ENCODE assay signal across 8 mouse cellular contexts in the genomic region with DNA sequence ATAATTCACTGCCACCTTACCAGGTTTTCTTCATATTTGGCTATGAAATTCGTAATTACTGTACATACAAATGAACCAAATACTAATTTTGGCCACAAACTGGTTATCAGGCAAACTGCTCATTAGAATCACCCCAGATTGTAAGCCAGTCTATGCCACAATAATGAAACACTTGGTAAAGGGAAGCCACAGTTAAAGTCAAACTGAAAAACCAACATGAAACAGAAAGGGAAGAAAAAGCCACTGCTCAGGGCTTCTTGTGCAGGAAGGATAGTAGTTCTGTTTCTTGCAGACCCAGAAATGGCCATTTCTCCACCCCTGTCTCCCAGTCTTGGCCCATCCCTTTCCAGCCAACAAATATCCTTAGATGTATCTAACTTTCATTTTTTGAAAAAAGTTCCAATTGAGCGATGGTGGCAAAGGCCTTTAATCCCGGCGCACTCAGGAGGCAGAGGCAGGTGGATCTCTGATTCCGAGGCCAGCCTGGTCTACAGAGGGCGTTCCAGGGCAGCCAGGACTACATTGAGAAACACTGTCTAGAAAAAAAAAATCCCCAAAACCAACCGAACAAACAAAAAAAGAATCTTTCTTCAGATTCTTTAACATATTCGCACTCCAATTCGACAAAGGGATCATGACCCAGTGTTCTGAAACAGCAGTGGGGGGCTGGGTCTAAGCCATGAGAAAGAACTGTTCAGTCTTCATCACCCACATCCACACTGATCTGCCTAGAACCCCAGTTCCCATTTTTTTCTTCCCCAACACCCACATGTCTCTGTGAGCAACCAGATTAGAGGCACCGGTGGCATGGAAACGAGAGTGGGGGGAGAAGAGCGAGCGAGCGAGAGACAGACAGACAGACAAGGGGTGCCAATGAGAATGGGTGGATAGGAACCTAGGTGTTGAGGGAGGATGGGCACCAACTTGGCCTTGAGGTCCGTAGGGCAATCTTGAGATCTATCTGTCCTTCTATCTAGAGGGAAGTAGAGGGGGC. TPM values are rescaled to one million over a fixed set of nuclear protein-coding genes. Genes with fewer than 3 reads are reported as not detected.
DNase-seq lines count a peak whose midpoint lies in the region; ATAC-seq and TF ChIP-seq lines count a peak whose summit lies in the region.

A gene (plus strand): TSS at position 697 of the 994 bp plus-strand sequence.

- H3K4me2 ChIP-seq in kidney, embryonic 14.5 days (replicated peaks; ENCODE audit: low read depth, low read length), result peak within 1 kb of the TSS; percentile 91
- H3K4me2 ChIP-seq in forebrain, embryonic 14.5 days (ENCODE audit: low read length), result peak within 1 kb of the TSS; percentile 50
- peak within 1 kb of the TSS; percentile 78 for H3K4me2 ChIP-seq in limb, embryonic 14.5 days (replicated peaks; ENCODE audit: low read depth, low read length, severe bottlenecking)

- H3K27me3 ChIP-seq in kidney, embryonic 14.5 days (ENCODE audit: control insufficient read depth, insufficient read depth, low read length), result no peaks in the 10 kb centered on the region
- no peaks in the 10 kb centered on the region for H3K27me3 ChIP-seq in forebrain, embryonic 14.5 days (replicated peaks; ENCODE audit: control insufficient read depth, insufficient read depth, low read length)
- no peaks in the 10 kb centered on the region for H3K27me3 ChIP-seq in limb, embryonic 14.5 days (ENCODE audit: control insufficient read depth, insufficient read depth, low read length)

- WGBS in kidney, embryonic 14.5 days, result 81% methylated on average over 15 of the region's 15 CpGs
- WGBS in forebrain, embryonic 14.5 days, result 79% methylated on average over 15 of the region's 15 CpGs
- WGBS in limb, embryonic 14.5 days, result 81% methylated on average over 15 of the region's 15 CpGs

- H3K27ac ChIP-seq in kidney, embryonic 14.5 days (ENCODE audit: low read depth, low read length), result peak within 1 kb of the TSS; percentile 92
- peak within 1 kb of the TSS; percentile 94 for H3K27ac ChIP-seq in forebrain, embryonic 14.5 days (ENCODE audit: low read depth, low read length)
- peak within 1 kb of the TSS; percentile 86 for H3K27ac ChIP-seq in limb, embryonic 14.5 days (replicated peaks; ENCODE audit: low read depth, low read length)

- peaks cover 7% of the 10 kb centered on the region for H3K36me3 ChIP-seq in kidney, embryonic 14.5 days (ENCODE audit: control insufficient read depth, insufficient read depth, low read length)
- H3K36me3 ChIP-seq in forebrain, embryonic 14.5 days (ENCODE audit: control insufficient read depth, insufficient read depth, low read length), result peaks cover 4% of the 10 kb centered on the region; the same call in 1 of the 2 replicates
- H3K36me3 ChIP-seq in limb, embryonic 14.5 days (ENCODE audit: control insufficient read depth, insufficient read depth, low read length), result peaks cover 2% of the 10 kb centered on the region

- no peak for ATAC-seq in kidney, embryonic 14.5 days (ENCODE audit: low FRiP score, low TSS enrichment)
- ATAC-seq in forebrain, embryonic 14.5 days, result no peak
- ATAC-seq in limb, embryonic 14.5 days (ENCODE audit: low FRiP score, low read depth), result no peak

- H3K4me1 ChIP-seq in kidney, embryonic 14.5 days (ENCODE audit: control insufficient read depth, insufficient read depth, low read length), result peaks cover 13% of the 10 kb centered on the region; the same call in 1 of the 2 replicates
- H3K4me1 ChIP-seq in forebrain, embryonic 14.5 days (ENCODE audit: control insufficient read depth, insufficient read depth, low read length), result peaks cover 22% of the 10 kb centered on the region; the same call in 1 of the 2 replicates
- peaks cover 27% of the 10 kb centered on the region for H3K4me1 ChIP-seq in limb, embryonic 14.5 days (ENCODE audit: control insufficient read depth, insufficient read depth, low read length)

- DNase-seq in kidney, postnatal 14 days, result no peak
- DNase-seq in MEL-GATA-1-ER (ENCODE audit: extremely low read depth, low read depth), result peak; percentile 83
- DNase-seq in forebrain, embryonic 14.5 days (ENCODE audit: low spot score), result no peak
- no peak for DNase-seq in limb, embryonic 14.5 days (ENCODE audit: low spot score)
- peak; percentile 19 for DNase-seq in right cerebral cortex, postnatal 25 days
- no peak for DNase-seq in adrenal gland, postnatal 25 days
- DNase-seq in gastrocnemius, postnatal 25 days, result no peak

- peak within 1 kb of the TSS; percentile 80 for H3K4me3 ChIP-seq in kidney, embryonic 14.5 days (ENCODE audit: low read length)
- H3K4me3 ChIP-seq in forebrain, embryonic 14.5 days (ENCODE audit: low read depth, low read length), result peak within 1 kb of the TSS; percentile 82
- H3K4me3 ChIP-seq in limb, embryonic 14.5 days (replicated peaks; ENCODE audit: low read length), result peak within 1 kb of the TSS; percentile 91

- no peaks in the 10 kb centered on the region for H3K9me3 ChIP-seq in kidney, embryonic 14.5 days (ENCODE audit: control insufficient read depth, low read length)
- no peaks in the 10 kb centered on the region for H3K9me3 ChIP-seq in forebrain, embryonic 14.5 days (replicated peaks; ENCODE audit: control insufficient read depth, low read length)
- H3K9me3 ChIP-seq in limb, embryonic 14.5 days (ENCODE audit: control insufficient read depth, low read length), result no peaks in the 10 kb centered on the region

- TF ChIP-seq POLR2A in limb, embryonic 14.5 days (IDR thresholded peaks at IDR 0.05; ENCODE audit: borderline replicate concordance, extremely low read depth, insufficient read depth, insufficient read length), result no peak

- H3K9ac ChIP-seq in kidney, embryonic 14.5 days (ENCODE audit: low read depth, low read length), result peak within 1 kb of the TSS; percentile 91
- peak within 1 kb of the TSS; percentile 60 for H3K9ac ChIP-seq in forebrain, embryonic 14.5 days (ENCODE audit: low read length)
- peak within 1 kb of the TSS; percentile 72 for H3K9ac ChIP-seq in limb, embryonic 14.5 days (ENCODE audit: low read depth, low read length, severe bottlenecking)

RNA-seq across cellular contexts. Expression of the gene that starts here (rescaled TPM):
- 6.4 and 6.8 TPM in 2 replicates for polyA plus RNA-seq in kidney, embryonic 14.5 days (2014; fragmentation: Nextera tagmentation; extraction: Ambion mirVana)
- 5.3 and 5.4 TPM in 2 replicates for polyA plus RNA-seq in forebrain, embryonic 14.5 days (2014; fragmentation: Nextera tagmentation; extraction: Ambion mirVana)
- 4.5 and 5.1 TPM in 2 replicates for polyA plus RNA-seq in limb, embryonic 14.5 days (2012; rRNA removed)
- polyA plus RNA-seq in limb, embryonic 14.5 days (2014; fragmentation: Nextera tagmentation; extraction: Ambion mirVana), result 4.2 and 5.4 TPM in 2 replicates
- 5.5 and 5.6 TPM in 2 replicates for total RNA-seq in adrenal gland, postnatal 25 days (2021)
- total RNA-seq in gastrocnemius, postnatal 25 days (2021), result 1 to 10 TPM; 1.6 to 2.0 TPM

Comparison
In these comparisons a context has a peak if more than half of its experiments do, and no peak if none do; other contexts are left out.
1. DNase-seq: peak in MEL-GATA-1-ER (single experiment) and right cerebral cortex, postnatal 25 days (single experiment); none in kidney, postnatal 14 days (single experiment), forebrain, embryonic 14.5 days (single experiment), limb, embryonic 14.5 days (single experiment), adrenal gland, postnatal 25 days (single experiment) and gastrocnemius, postnatal 25 days (single experiment).
2. Peak in every context shown above with its lines, with median percentiles within 50 percentile points of each other: H3K27ac ChIP-seq, H3K4me2 ChIP-seq, H3K4me3 ChIP-seq and H3K9ac ChIP-seq.